Mouse (Mus musculus) gonadal fat pad, adult 2 months (tissue): Measurements from ENCODE around the gene Tmem63a. TPM values are rescaled to one million over a fixed set of nuclear protein-coding genes. Genes with fewer than 3 reads are reported as not detected.
A peak's percentile ranks its signal among the peaks of the same experiment; 100 is the strongest.
"Not testable (repeated sequence)": the region's sequence is repeated elsewhere in the genome, so short reads cannot be mapped to it uniquely, and the experiment has no call there.

Experiments used
- DNase-seq: peaks from one replicate; pipeline ENCODE4 v3.0.0-alpha.2; 2012; ENCODE audit warnings: low read depth
- polyA plus RNA-seq: library from polyadenylated mRNA; depleted of rRNA; stranded (reverse); fragments of >200 nt; gene quantifications from 2 replicates; pipeline ENCODE4 v1.2.3, GENCODE M21; 2012; rRNA removed

Tmem63a gene
- polyA plus RNA-seq = 41.3 and 41.7 TPM in 2 replicates

DNA sequence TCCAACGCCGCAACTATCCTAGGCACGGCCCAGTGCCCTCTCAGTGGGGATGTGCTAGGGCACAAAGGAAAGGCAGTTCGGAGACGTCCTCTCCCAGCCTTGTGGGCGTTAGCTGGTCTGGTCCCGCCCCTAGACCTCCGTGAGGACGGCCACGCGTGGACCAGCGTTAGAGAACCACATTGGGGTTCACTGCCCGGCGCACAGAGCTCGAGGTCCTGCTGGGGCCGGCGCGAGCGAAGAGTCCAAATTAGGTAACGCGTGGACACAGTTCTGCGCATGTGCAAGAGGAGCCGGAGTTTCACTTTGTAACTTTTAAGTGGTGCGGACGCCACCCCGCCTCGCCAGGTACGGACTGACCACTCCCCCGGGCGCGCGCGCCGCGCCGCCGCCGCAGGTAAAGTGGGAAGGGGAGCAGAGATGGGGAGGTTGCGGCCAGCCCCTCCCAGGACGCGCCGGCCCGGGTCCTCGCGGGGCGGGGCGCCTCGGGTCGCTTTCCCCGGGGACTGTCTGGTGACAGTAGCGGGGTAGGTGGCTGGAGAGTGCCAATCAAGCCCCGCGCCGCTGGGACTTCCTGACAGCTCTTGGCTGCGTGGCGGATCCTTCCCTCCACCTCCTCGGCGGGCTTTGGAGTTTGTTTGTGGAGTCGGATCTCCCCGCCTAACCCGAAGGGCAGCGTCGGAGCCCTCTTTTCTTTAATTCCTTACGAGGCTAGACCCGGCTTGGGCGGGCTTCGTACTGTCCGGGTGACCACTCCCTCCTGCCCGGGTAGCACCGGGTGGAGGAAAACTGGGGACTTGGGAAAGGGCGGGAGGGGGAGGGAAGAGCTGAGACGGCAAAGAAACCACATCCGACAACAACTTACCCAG, at the start of gene Tmem63a:
Gene Tmem63a (plus strand): TSS at position 179 of the 866 bp plus-strand sequence.
- DNase-seq = no peak

DNA sequence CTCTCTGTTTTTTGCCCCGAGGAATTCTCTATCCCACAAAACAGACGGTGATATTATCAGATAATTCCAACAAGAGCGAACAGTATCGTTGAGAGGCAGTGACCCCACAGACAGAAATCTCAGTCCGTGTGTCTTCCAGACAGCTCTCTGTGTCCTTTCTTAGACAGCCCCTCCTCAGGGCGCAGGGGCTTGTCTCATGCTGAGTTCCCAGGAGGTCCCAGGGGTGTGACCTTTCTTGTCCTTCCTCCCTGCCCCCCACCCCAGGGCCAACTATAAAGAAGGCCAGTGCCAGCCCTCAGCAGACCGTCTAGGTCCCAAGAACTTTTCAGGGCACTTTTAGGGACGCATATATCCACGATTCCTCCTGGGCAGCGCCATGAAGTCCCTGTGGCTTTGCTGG, 49.3 kb upstream of the Tmem63a start, which contains the start of gene Lefty2:
Gene Lefty2 (plus strand): TSS at position 301 of the 400 bp plus-strand sequence.
- no peak for DNase-seq

DNA sequence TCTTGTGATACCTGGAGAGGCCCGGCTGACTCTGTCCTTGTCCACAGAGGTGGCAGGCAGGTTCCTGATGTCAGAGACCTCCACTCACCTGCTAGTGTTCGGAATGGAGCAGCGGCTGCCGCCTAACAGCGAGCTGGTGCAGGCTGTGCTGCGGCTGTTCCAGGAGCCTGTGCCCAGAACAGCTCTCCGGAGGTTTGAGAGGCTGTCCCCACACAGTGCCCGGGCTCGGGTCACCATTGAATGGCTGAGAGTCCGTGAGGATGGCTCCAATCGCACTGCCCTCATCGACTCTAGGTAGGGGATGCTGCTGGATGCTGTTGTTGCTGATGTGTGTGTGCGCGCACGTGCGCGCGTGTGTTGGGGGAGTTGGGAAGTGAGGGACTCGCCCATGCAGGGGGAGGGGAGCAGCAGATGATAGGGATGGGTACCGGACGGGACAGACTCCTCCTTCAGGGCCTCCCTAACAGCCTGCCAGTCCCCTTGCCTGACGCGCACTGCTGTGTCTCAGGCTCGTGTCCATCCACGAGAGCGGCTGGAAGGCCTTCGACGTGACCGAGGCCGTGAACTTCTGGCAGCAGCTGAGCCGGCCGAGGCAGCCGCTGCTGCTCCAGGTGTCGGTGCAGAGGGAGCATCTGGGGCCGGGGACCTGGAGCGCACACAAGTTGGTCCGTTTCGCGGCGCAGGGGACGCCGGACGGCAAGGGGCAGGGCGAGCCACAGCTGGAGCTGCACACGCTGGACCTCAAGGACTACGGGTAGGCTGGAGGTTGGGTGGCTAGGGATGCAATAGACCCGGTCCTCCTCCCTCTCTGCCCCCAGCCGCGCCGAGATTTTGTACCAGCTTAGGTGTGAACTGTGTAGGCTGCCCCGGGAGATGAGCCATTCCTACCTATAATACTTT, 47.8 kb upstream of the Tmem63a start:
- DNase-seq = not testable (repeated sequence)

DNA sequence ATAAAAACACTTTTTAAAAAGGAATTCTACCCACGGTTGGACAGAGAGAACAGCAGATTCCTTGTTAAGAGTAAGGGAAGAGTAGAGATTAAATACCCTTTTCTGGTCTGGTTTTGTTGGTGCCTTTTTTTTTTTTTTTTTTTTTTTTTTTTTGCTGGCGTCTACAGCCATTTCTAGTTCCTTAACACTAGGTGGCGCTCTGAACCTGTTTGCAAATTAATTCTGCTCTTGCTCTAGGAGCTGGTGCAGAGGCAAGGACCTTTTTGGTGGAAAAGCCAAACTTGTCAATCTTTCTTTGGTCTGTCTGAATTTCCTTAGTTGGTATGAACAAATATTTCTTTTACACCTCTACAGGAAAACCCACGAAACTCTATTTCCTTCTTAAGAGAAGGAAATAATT, 41.0 kb upstream of the Tmem63a start:
- no peak for DNase-seq

DNA sequence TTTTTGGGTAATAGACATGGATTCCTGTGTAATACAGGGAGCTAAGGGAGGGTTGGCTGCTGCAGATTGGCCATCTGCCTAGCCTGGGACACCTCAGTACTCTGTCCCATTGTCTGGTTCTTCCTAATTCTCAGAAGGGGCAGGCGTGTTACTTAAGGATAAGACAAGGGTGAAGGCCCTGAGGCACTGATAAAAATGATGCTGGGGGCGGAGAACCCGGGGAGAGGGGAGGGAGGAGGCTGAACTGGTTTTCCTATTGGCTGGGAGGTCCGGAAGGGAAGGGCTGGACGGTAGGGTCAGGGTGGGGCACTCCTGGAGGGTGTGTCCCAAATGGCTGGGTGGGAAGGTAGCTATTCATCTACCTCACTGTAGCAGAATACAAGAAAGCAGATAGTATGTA, 39.2 kb upstream of the Tmem63a start:
- no peak for DNase-seq

DNA sequence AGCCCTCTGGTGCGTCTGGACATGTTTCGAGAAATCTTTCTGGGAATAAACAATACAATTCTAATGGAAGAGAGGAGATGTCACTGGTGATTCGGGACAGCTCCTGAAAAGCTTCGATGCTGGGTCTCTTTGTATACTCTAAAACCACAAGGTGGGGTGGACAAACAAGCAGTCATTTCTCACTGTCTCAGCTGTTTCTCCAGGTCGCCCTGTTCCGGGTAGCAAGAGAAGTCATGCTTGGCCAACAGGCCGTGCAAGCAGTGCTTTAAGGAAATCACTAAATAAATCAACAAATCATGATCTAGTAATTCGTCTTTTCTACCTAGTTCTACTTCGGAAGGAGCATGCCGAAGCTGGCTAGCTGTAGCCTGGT, 38.5 kb upstream of the Tmem63a start:
- no peak for DNase-seq

DNA sequence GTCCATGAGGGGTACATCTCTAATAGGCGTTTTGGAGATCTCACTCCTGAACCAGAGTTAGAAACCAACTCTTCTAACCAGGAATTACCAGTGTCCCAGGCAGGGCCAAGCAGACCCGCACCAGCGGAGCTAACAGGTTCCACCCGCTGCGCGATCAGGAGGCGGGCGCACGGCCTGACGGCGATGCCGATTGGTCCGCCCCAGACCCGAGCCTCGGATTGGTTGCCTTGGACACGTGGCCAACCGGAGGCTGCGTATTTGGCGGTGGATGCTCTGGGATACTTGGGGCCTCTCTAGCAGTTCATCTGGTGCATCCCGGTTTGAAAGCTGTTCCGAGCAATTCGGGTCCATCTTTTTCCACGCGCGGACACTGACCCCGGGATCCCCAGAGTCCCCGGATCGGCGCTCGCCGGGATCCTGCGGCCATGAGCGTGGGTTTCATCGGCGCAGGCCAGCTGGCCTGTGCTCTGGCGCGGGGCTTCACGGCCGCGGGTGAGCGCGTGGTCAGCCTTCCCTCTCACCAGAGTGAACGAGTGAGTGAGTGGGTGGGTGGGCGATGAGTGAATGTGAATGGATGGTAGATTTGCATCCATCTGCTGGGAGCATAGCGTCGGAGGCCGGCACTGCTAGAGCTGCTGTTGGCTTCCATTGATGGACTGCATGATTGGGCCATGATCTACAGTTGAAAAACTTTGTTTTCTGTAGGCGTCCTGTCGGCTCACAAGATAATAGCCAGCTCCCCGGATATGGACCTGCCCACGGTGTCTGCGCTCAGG, 37.9 kb upstream of the Tmem63a start, which contains the start of gene Pycr2:
Gene Pycr2 (plus strand): TSS at position 255 of the 776 bp plus-strand sequence.
- peak; percentile 46 for DNase-seq

DNA sequence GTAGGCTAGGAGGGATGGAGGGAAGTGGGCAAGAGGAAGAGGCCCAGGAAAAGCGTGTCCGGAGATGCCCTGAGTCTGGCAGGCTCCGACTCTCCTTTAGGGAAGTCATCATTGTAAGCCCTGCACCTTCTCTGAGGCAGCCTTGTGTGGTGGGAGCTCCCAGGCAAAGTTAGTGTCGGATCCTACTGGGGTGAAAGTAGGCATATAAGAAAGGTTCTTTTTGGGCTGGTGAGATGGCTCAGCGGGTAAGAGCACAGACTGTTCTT, 37.4 kb upstream of the Tmem63a start:
- DNase-seq = no peak

DNA sequence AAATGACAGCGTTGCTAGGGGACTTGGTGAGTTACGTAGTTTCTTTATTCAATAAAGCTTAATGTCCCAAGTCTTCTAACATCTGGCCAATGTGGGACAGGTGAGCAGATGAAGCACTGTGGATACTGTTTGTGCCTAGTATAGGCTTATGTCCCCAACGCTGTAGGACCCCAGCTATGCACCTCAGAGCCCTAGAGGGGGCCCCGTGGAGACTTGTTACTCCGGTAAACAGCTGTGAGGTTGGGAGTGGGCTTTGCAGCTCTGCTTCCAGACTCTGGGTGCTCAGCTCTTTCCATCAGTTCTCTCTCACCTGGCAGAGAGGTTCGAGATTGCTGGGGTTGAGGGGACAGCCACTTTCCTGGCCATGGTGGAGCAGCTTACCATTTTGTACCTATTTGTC, 36.8 kb upstream of the Tmem63a start:
- no peak for DNase-seq

DNA sequence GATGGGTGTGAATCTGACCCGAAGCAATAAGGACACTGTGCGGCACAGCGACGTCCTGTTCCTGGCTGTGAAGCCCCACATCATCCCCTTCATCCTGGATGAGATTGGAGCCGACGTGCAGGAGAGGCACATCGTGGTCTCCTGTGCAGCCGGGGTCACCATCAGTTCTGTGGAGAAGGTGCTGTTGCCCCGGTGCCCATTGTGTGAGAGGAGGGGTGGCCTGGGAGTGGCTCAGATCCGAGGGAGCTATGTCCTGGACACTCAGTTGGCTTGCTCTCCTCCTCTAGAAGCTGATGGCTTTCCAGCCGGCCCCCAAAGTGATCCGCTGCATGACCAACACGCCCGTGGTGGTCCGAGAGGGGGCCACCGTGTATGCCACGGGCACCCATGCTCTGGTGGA, 36.3 kb upstream of the Tmem63a start:
- no peak for DNase-seq

DNA sequence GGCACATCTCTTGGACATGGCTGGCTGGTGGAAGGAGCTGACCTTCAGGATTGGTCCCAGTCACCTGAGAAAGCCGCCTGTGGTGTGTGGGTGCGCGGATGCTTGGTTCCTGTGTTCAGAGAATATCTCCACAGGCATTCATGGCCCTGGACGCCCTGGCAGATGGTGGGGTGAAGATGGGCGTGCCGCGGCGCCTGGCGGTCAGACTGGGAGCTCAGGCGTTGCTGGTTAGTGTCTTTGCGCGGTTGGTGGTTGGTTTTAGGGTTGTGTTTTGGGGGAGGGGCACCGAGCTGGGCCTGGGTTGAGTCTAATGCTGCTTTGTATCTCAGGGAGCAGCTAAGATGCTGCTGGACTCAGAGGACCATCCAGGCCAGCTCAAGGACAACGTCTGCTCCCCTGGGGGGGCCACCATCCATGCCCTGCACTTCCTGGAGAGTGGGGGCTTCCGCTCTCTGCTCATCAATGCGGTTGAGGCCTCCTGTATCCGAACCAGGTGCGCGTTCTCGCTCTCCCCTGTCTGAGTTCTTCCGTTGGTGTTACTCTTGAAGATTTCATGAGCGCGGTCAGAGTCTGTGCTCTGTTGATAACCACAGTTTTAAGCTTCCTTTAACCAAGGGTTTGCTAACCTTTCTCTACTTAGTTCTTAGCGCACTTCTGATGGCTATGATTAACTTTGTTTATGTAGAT, 35.5 kb upstream of the Tmem63a start:
- no peak for DNase-seq

DNA sequence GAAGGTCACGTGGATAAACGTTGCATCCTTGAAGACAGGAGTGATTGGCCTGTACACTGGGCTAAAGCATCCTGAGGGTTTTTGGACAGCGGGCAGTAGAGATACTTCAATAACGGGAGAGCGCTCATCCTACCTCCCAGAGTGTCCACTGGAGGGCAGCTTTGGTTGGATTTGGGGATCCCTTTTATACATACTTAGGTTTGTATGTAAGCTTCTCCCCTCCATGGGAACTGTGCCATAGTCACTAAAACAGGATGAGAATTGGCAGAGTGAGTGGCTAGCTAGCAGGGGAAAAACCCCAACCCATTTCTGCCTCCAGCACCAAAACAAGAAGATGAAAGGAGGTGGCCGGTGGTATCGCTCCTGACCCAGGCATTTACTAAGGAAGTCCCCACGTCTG, 31.0 kb upstream of the Tmem63a start:
- DNase-seq = no peak

DNA sequence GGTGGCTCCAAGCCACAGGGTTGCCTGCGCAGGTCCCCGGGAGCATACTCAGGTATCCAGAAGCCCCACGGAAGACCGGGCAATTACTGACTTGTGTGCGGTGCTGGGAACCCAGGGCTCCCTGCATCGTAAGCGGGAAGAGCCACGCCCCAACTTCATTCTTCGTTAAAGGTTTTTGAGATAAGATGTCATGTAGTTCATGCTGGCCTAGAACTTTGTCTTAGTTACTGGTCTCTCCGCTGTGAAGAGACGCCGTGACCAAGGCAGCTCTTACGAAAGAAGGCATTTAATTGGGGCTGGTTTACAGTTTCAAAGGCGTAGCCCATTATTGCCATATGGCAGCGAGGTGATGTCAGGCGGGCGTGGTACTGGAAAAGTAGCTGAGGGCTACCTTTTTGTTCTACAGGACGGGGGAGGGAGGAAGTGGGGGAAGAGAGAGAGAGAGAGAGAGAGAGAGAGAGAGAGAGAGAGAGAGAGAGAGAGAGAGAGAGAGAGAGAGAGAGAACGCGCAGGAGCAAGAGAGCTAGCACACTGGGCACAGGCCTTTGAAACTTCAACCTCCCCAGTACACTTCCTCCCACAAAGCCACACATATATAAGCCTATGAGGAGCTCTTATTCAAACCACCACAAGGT, 30.4 kb upstream of the Tmem63a start:
- no peak for DNase-seq

DNA sequence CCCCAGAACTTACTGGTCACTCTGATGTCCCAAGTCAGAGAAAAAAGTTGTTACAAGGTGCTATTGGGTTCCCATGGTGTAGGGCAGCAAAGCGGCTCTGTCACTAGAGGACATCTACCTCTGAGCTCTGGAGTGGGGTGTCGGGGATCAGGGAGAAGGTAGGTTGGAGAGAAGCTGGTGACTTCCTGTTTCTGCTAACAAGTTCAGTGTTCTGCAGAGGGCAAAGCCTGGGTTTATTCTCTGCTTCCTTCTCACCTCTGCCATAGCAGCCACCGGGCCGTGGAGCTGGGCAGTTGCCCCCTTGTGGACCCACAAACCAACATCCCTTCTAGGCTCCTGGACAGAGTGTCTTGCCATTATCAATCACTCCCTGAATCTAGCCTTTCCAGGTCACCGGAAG, 29.4 kb upstream of the Tmem63a start:
- DNase-seq = no peak

DNA sequence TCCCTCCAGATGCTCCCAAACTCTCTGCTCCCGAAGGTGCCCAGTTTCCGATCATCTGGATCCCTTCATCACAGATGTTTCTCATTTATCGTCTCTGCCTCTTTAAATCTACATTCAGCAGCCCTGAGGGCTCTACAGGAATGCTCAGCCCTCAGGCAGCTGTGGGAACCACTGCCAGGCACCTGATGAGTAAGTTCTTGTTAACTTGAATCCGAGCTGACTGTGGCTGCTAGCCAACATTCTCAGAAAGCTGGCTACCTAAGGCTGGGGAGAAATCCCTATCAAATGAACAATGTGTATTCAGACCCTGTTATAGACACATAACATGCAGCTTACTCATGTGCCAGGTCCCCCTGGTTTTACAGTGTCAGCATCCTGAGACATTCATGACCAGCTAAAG, 28.3 kb upstream of the Tmem63a start:
- no peak for DNase-seq

DNA sequence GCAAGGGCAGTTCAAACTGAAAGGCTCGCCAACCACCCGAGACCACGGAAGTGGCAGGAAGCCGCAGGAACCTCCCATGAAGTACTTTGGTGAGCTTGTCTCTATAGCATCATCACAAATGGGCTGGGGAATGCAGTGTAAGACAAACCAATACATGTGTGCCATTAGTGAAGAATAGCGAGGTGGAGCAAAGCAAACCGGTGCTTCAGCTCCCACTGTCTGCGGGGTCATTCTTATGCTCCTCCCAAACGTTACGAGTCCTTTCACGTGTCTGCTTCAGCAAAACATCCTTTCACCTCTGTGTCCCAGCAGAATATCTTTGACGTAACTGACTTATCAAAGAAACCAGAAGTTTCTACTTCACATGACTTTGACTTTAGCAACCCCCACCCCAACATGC, 25.7 kb upstream of the Tmem63a start:
- DNase-seq = no peak

DNA sequence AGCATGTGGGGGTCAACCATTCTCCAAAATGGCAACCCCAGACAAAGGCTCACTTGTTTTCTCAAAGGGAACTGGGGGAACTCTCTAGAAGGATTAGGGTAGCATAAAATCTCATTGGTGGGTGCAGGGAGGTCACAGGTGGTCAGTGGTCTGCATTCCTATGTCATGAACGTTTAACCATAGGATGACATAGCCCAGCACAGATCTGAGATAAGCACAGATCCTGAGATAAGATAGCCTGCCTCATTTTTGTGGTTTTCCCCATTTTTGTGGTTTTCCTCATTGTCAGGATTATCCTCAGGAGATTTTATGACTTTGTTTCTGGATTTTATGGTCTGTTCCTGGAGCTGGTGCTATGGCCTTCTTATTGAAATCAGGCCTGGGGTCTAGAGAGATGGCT, 25.1 kb upstream of the Tmem63a start:
- no peak for DNase-seq

DNA sequence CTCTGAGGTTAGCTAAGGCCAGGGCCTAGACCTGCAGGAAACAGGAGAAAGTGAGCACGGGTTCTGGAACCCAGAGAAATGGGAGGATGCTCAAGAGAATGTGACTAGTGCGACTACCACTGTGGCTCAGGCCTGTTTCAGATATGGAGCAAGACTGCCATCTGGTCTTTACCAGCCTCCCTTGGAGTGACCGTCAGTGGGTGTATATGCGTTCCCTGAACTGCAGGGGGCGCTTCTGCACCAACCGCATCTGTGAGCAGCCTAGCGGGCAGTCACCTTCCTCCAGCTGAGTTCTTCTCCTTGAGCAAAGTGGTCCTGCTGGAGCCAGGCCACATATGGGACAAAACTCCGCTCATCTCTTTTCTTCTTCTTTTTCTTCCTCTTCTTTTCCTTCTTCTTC, 22.5 kb upstream of the Tmem63a start:
- no peak for DNase-seq

DNA sequence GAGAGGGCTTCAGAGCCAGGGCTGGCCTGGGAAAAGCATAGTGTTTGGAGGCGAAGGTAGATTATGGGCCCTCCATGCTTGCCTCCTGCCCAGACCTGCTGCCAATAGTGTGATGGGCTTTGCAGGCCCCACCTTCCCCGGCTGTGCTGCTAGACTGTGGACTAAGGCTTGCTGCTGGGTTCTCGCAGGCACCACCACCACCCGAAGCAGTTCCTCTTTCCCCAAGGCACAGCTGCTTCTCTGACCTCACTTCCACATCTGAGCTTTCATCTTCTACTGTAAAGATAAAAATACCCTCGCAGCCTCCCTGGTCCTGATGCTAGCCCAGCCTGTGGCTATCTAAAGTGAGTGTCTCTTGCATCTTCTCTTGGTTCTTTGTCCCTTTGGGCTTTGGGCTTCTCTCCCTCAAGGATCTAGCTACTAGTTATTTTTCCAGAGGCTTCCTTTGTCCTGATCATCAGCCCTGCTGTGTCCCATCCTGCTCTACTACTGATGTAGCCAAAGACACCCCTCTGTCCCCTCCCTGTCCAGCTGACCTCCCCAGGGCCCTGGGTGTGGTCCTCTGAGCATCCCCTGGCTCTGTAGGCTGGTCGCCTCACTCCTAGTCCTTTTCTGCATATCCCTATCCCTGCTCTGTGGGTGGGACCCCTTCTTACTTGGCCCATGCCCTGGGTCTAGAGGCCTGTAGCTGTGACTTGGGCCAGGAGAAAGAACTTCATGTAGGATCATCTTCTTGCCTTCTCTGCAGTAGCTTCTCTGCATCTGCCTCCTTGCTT, 19.7 kb upstream of the Tmem63a start:
- DNase-seq = no peak

DNA sequence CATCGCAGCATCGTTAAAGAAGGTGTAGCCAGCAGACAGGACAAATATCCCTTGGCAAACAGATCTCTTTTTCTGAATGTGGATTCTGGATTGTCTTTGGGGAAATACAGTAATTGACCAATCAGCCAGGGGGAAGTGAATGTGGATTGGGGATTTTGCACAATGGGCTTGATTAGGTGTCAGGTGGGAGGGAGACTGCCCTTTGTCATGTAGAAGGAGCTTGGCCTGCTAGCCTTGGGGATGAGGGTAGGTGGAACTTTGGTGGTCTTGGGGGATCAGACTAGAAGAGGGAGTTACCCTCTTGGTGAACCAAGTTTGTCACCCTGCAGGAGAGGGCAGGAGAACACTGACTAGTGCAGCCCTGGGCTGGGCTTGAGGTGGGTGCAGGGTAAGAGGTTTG, 17.4 kb upstream of the Tmem63a start:
- no peak for DNase-seq
